Comparison of ENCODE assay signal across 17 mouse cellular contexts in the genomic region with DNA sequence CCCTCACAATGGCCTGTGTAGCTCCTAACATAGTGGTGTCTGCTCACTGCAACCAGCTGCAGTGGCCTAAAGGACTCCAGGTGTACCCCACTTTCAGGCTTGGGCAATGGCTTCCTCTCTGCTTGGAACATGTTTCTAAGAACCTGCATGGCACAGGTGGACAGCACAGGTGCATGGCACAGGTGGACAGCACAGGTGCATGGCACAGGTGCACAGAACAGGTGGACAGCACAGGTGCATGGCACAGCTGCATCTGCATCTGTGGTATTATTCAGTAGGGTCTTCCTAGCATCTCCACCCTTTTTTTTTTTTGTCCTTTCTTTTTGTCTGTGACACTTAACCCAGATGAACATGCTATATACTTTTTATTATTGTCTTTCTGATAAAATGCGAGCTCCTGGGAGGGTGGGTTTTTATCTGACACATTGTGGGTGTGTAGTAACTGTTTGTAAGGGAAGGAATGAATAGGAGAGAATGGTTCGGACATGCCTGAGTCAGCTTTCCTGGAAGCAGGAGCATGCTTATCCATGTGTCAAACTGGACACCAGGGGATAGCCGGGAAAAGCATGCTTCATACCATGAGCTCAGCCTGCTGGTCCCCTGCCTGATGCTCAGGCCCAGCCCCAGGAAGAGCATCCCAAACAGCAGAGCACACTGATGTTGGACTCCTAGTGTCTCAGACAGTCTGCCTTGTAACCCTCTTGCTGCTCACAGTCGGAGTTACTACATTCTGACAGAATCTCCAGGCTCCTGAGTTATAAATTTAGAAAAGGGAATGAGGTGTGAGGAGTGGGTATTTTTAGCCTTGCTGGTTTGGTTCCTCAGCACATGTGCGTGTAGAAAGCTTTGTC. TPM values are rescaled to one million over a fixed set of nuclear protein-coding genes. Genes with fewer than 3 reads are reported as not detected.
DNase-seq lines count a peak whose midpoint lies in the region; ATAC-seq and TF ChIP-seq lines count a peak whose summit lies in the region.
"Had no signal": no experiment of that assay in that cellular context is flagged by ENCODE, and none has a peak within 500 bp of the region (broad histone marks: within the 10 kb centered on the region; RNA-seq: fewer than 3 reads in every experiment).

No protein-coding gene starts in this region.

- peak overlapping the region; percentile 42 for H3K4me2 ChIP-seq in heart, embryonic 14.5 days (ENCODE audit: low read length)
- no peak overlapping the region for H3K4me2 ChIP-seq in heart, postnatal 0 days (ENCODE audit: low read depth, low read length)
- H3K4me2 ChIP-seq: forebrain, embryonic 12.5 days; hindbrain, embryonic 12.5 days; limb, embryonic 15.5 days; lung, embryonic 14.5 days had no signal

- no peak for ATAC-seq in heart, embryonic 14.5 days (ENCODE audit: insufficient number of reproducible peaks, insufficient read depth, low FRiP score, low read depth)
- ATAC-seq in heart, postnatal 0 days (ENCODE audit: insufficient read depth, low read depth): peak; percentile 33; the same call in 1 of the 2 replicates
- ATAC-seq: inflammation-experienced regulatory T-cells, adult 6 months had no signal

- TF ChIP-seq EP300 in heart, postnatal 0 days (IDR thresholded peaks at IDR 0.05; ENCODE audit: low read depth): no peak

- TF ChIP-seq CTCF in gastrocnemius, adult 2 months (IDR thresholded peaks at IDR 0.05): no peak
- TF ChIP-seq CTCF in heart, postnatal 0 days (IDR thresholded peaks at IDR 0.05; ENCODE audit: low read depth): no peak

- H3K9me3 ChIP-seq in heart, embryonic 14.5 days (ENCODE audit: control insufficient read depth, low read length): no peaks in the 10 kb centered on the region
- H3K9me3 ChIP-seq in heart, postnatal 0 days (replicated peaks; ENCODE audit: control insufficient read depth, low read length): no peaks in the 10 kb centered on the region
- H3K9me3 ChIP-seq: forebrain, embryonic 12.5 days; hindbrain, embryonic 12.5 days; limb, embryonic 15.5 days had no signal

- peak; percentile 36 for DNase-seq in gastrocnemius, adult 2 months
- no peak for DNase-seq in gastrocnemius, postnatal 4 days (ENCODE audit: low spot score in 2 of 2)
- DNase-seq in heart, adult 11 months: no peak
- peak; percentile 28 for DNase-seq in 3T3-L1 (ENCODE audit: low read depth, low spot score)
- DNase-seq in heart, postnatal 0 days (ENCODE audit: low spot score): peak; percentile 40
- no peak for DNase-seq in cerebellum, adult 9-10 months
- no peak for DNase-seq in lung, postnatal 36 days
- DNase-seq: B cell, adult 2 months; cerebellum, postnatal 36 days; kidney, adult 8-10 months; kidney, postnatal 25 days; lung, embryonic 14.5 days had no signal

- H3K27me3 ChIP-seq in heart, embryonic 14.5 days (ENCODE audit: control insufficient read depth, insufficient read depth, low read length): no peaks in the 10 kb centered on the region
- H3K27me3 ChIP-seq in heart, postnatal 0 days (ENCODE audit: control insufficient read depth, insufficient read depth, low read length): no peaks in the 10 kb centered on the region
- H3K27me3 ChIP-seq: forebrain, embryonic 12.5 days; hindbrain, embryonic 12.5 days; limb, embryonic 15.5 days had no signal

- H3K36me3 ChIP-seq in heart, embryonic 14.5 days (ENCODE audit: control insufficient read depth, insufficient read depth, low read length): no peaks in the 10 kb centered on the region
- no peaks in the 10 kb centered on the region for H3K36me3 ChIP-seq in heart, postnatal 0 days (replicated peaks; ENCODE audit: control insufficient read depth, insufficient read depth, low read length)
- H3K36me3 ChIP-seq: forebrain, embryonic 12.5 days; hindbrain, embryonic 12.5 days; limb, embryonic 15.5 days had no signal

- peak overlapping the region; percentile 31; the same call in 1 of the 2 replicates for H3K27ac ChIP-seq in gastrocnemius, adult 2 months
- peak overlapping the region; percentile 75 to 86 for H3K27ac ChIP-seq in heart, embryonic 14.5 days (replicated peaks in 1 of 2; ENCODE audit: control insufficient read depth in 1 of 2, insufficient read depth in 1 of 2, low read depth in 2 of 2, low read length in 2 of 2)
- H3K27ac ChIP-seq in heart, postnatal 0 days (ENCODE audit: low read depth): peak overlapping the region; percentile 56
- H3K27ac ChIP-seq: forebrain, embryonic 12.5 days; hindbrain, embryonic 12.5 days; limb, embryonic 15.5 days had no signal

- H3K4me1 ChIP-seq in heart, embryonic 14.5 days (ENCODE audit: control insufficient read depth in 2 of 2, insufficient read depth in 2 of 2, low read length in 2 of 2): peaks cover 21 to 26% of the 10 kb centered on the region in 2 experiments
- peaks cover 13% of the 10 kb centered on the region for H3K4me1 ChIP-seq in heart, postnatal 0 days (ENCODE audit: control insufficient read depth, insufficient read depth)
- H3K4me1 ChIP-seq: forebrain, embryonic 12.5 days had no signal

- H3K9ac ChIP-seq in heart, embryonic 14.5 days (ENCODE audit: low read length): peak overlapping the region; percentile 61
- no peak overlapping the region for H3K9ac ChIP-seq in heart, postnatal 0 days (replicated peaks; ENCODE audit: low read depth, low read length)
- H3K9ac ChIP-seq: forebrain, embryonic 12.5 days; hindbrain, embryonic 12.5 days; limb, embryonic 15.5 days; lung, embryonic 14.5 days had no signal

- WGBS in heart, embryonic 14.5 days: 29% methylated on average over 5 of the region's 5 CpGs
- WGBS in heart, postnatal 0 days: 34% methylated on average over 5 of the region's 5 CpGs

- H3K4me3 ChIP-seq in gastrocnemius, adult 2 months: no peak overlapping the region
- no peak overlapping the region for H3K4me3 ChIP-seq in heart, embryonic 14.5 days (ENCODE audit: control insufficient read depth in 1 of 2, insufficient read depth in 1 of 2, low read depth in 1 of 2, low read length in 2 of 2)
- H3K4me3 ChIP-seq in heart, postnatal 0 days (ENCODE audit: low read depth, low read length): no peak overlapping the region
- H3K4me3 ChIP-seq: forebrain, embryonic 12.5 days; hindbrain, embryonic 12.5 days; limb, embryonic 15.5 days had no signal

- intact Hi-C loops in gastrocnemius, adult 2 months (cut with DNase I): no loop called here

RNA-seq across cellular contexts. Expression of a gene that starts 49.0 kb away (rescaled TPM):
- 10 to 100 TPM; 68.3 to 69.6 TPM for total RNA-seq in gastrocnemius, adult 2 months (2021)
- 10 to 100 TPM; 94.5 to 94.7 TPM for total RNA-seq in gastrocnemius, postnatal 4 days (2021)
- 138 and 157 TPM in 2 replicates for polyA plus RNA-seq in heart, embryonic 14.5 days (2014; fragmentation: Nextera tagmentation; extraction: Ambion mirVana)
- 209 and 250 TPM in 2 replicates for total RNA-seq in heart, postnatal 0 days (2014; rRNA removed; ENCODE audit: low replicate concordance)
- polyA plus RNA-seq in heart, postnatal 0 days (2015; fragmentation: Nextera tagmentation; extraction: Ambion mirVana): 166 and 171 TPM in 2 replicates

RNA-seq across cellular contexts. Expression of a gene that starts 51.2 kb away (rescaled TPM):
- total RNA-seq in gastrocnemius, adult 2 months (2021): 1 to 10 TPM; 2.7 to 7.2 TPM
- 10 to 100 TPM in 1 of 2 experiments, 1 to 10 TPM in 1; 9.7 to 13.9 TPM for total RNA-seq in gastrocnemius, postnatal 4 days (2021)
- 15.6 and 17.8 TPM in 2 replicates for polyA plus RNA-seq in heart, embryonic 14.5 days (2014; fragmentation: Nextera tagmentation; extraction: Ambion mirVana)
- 44.1 and 54.0 TPM in 2 replicates for total RNA-seq in heart, postnatal 0 days (2014; rRNA removed; ENCODE audit: low replicate concordance)
- 5.5 and 13.9 TPM in 2 replicates for polyA plus RNA-seq in heart, postnatal 0 days (2015; fragmentation: Nextera tagmentation; extraction: Ambion mirVana)
- polyA plus RNA-seq: inflammation-experienced regulatory T-cells, adult 6 months had no signal

RNA-seq across cellular contexts. Expression of a gene that starts 56.7 kb away (rescaled TPM):
- total RNA-seq in gastrocnemius, adult 2 months (2021): 1 to 10 TPM; 1.2 to 1.4 TPM
- 1 to 10 TPM; 4.6 to 6.3 TPM for total RNA-seq in gastrocnemius, postnatal 4 days (2021)
- polyA plus RNA-seq in heart, embryonic 14.5 days (2014; fragmentation: Nextera tagmentation; extraction: Ambion mirVana): 18.5 and 20.9 TPM in 2 replicates
- 5.3 and 11.4 TPM in 2 replicates for total RNA-seq in heart, postnatal 0 days (2014; rRNA removed; ENCODE audit: low replicate concordance)
- 10.4 and 10.9 TPM in 2 replicates for polyA plus RNA-seq in heart, postnatal 0 days (2015; fragmentation: Nextera tagmentation; extraction: Ambion mirVana)

Comparison
In these comparisons a context has a peak if more than half of its experiments do, and no peak if none do; other contexts are left out.
1. DNase-seq: peak in gastrocnemius, adult 2 months (single experiment), 3T3-L1 (single experiment) and heart, postnatal 0 days (single experiment); none in gastrocnemius, postnatal 4 days (0 of 2), heart, adult 11 months (single experiment), cerebellum, adult 9-10 months (single experiment) and lung, postnatal 36 days (single experiment).
2. Peak in every context shown above with its lines, with median percentiles within 50 percentile points of each other: H3K27ac ChIP-seq.